Comparison of ENCODE assay signal across 18 mouse cellular contexts in genomic region chr4:117590781-117591180, GRCm38 (mm10). TPM values are rescaled to one million over a fixed set of nuclear protein-coding genes. Genes with fewer than 3 reads are reported as not detected.
DNase-seq lines count a peak whose midpoint lies in the region; ATAC-seq and TF ChIP-seq lines count a peak whose summit lies in the region.
"Had no signal": no experiment of that assay in that cellular context is flagged by ENCODE, and none has a peak within 500 bp of the region (broad histone marks: within the 10 kb centered on the region; RNA-seq: fewer than 3 reads in every experiment).

No protein-coding gene starts in this region.

- no peak for TF ChIP-seq CTCF in CH12.LX (conservative IDR thresholded peaks at IDR 0.05 in 1 of 2, IDR thresholded peaks at IDR 0.05 in 1 of 2; ENCODE audit: low read depth in 2 of 2, low read length in 2 of 2)

- peaks cover 55% of the 10 kb centered on the region for H3K36me3 ChIP-seq in heart, embryonic 12.5 days
- peaks cover 40 to 93% of the 10 kb centered on the region in 2 experiments for H3K36me3 ChIP-seq in CH12.LX (replicated peaks in 1 of 2; ENCODE audit: control insufficient read depth in 1 of 2, insufficient read depth in 1 of 2, low read length in 1 of 2)

- no peak overlapping the region for H3K4me2 ChIP-seq in heart, embryonic 12.5 days
- H3K4me2 ChIP-seq in CH12.LX (ENCODE audit: insufficient read depth, low read depth, poor library complexity, severe bottlenecking), result no peak overlapping the region
- H3K4me2 ChIP-seq: embryonic facial prominence, embryonic 12.5 days had no signal

- intact Hi-C loops in heart, postnatal 10 days (cut with DNase I), result no loop called here

- no peak overlapping the region for H3K9ac ChIP-seq in heart, embryonic 12.5 days
- H3K9ac ChIP-seq in CH12.LX (ENCODE audit: insufficient read depth, low read depth), result no peak overlapping the region
- H3K9ac ChIP-seq: embryonic facial prominence, embryonic 12.5 days; liver, embryonic 14.5 days had no signal

- DNase-seq in heart, adult 11 months, result peak; percentile 95
- peak; percentile 48 for DNase-seq in CH12.LX (ENCODE audit: extremely low read depth)
- DNase-seq in brain, adult 2 months (ENCODE audit: low read depth, low spot score), result peak; percentile 35
- DNase-seq in heart, postnatal 10 days, result peak; percentile 72 to 79
- no peak for DNase-seq in cerebellum, adult 9-11 months
- no peak for DNase-seq in layer of hippocampus, postnatal 14 days (ENCODE audit: low spot score in 2 of 2)
- no peak for DNase-seq in c-Kit-positive CD71-positive TER-119-positive erythroid progenitor cells, embryonic 14.5 days (ENCODE audit: low spot score)
- DNase-seq: cerebellum, adult 18-20 months; kidney, adult 9 months; layer of hippocampus, postnatal 36 days; lung, postnatal 10 days; thymus, postnatal 36 days had no signal

- 73% methylated on average over 2 of the region's 2 CpGs for WGBS in heart, embryonic 12.5 days

- no peak for TF ChIP-seq POLR2A in CH12.LX (IDR thresholded peaks at IDR 0.05; ENCODE audit: low read depth, low read length)

- dilution Hi-C loops in CH12.LX (cut with MboI; ENCODE audit: extremely low pct_ligation_motif_present, extremely low pct_unique_long_range_greater_than_20kb, low sequenced_read_pairs), result no loop called here

- in situ Hi-C loops in CH12.LX (cut with MboI; ENCODE audit: low pct_ligation_motif_present, low pct_unique_long_range_greater_than_20kb, low sequenced_read_pairs), result no loop called here

- no peaks in the 10 kb centered on the region for H3K27me3 ChIP-seq in heart, embryonic 12.5 days (replicated peaks)
- H3K27me3 ChIP-seq in CH12.LX (replicated peaks), result no peaks in the 10 kb centered on the region
- H3K27me3 ChIP-seq: embryonic facial prominence, embryonic 12.5 days had no signal

- no peak for TF ChIP-seq RAD21 in CH12.LX (IDR thresholded peaks at IDR 0.05; ENCODE audit: low read depth, low read length)

- no peak for TF ChIP-seq EP300 in CH12.LX (IDR thresholded peaks at IDR 0.05; ENCODE audit: low read length)

- H3K4me1 ChIP-seq in heart, embryonic 12.5 days (replicated peaks), result peaks cover 44% of the 10 kb centered on the region
- H3K4me1 ChIP-seq in CH12.LX (ENCODE audit: control insufficient read depth in 1 of 2, insufficient read depth in 2 of 2), result peaks cover 5 to 27% of the 10 kb centered on the region in 2 experiments; a peak in 3 of 4 replicates

- H3K9me3 ChIP-seq in heart, embryonic 12.5 days (replicated peaks), result no peaks in the 10 kb centered on the region
- H3K9me3 ChIP-seq in CH12.LX (replicated peaks; ENCODE audit: low read length), result no peaks in the 10 kb centered on the region
- H3K9me3 ChIP-seq: embryonic facial prominence, embryonic 12.5 days; G1E; limb, embryonic 10.5 days; midbrain, embryonic 10.5 days had no signal

- no peak for ATAC-seq in heart, embryonic 12.5 days (ENCODE audit: insufficient number of reproducible peaks, low FRiP score)

- no peak overlapping the region for H3K27ac ChIP-seq in heart, embryonic 12.5 days (ENCODE audit: poor library complexity, severe bottlenecking)
- H3K27ac ChIP-seq in CH12.LX (ENCODE audit: insufficient read depth, low read depth), result no peak overlapping the region
- H3K27ac ChIP-seq: embryonic facial prominence, embryonic 12.5 days; limb, embryonic 10.5 days; liver, embryonic 14.5 days; midbrain, embryonic 10.5 days had no signal

- H3K4me3 ChIP-seq in heart, embryonic 12.5 days, result no peak overlapping the region
- H3K4me3 ChIP-seq in CH12.LX (replicated peaks in 1 of 3; ENCODE audit: low read depth in 2 of 3, low read length in 2 of 3, poor library complexity in 1 of 3), result no peak overlapping the region
- H3K4me3 ChIP-seq: embryonic facial prominence, embryonic 12.5 days; limb, embryonic 10.5 days; midbrain, embryonic 10.5 days had no signal

- H3K79me2 ChIP-seq in CH12.LX (replicated peaks; ENCODE audit: control insufficient read depth, extremely low read depth, insufficient read depth, poor library complexity, severe bottlenecking), result no peaks in the 10 kb centered on the region

TF ChIP-seq in CH12.LX, 34 proteins besides CTCF, POLR2A, EP300 and RAD21:
- TF ChIP-seq MYC (IDR thresholded peaks at IDR 0.05; ENCODE audit: low read depth, low read length) (peak; percentile 50; the same call in 1 of the 2 replicates), IRF4 (IDR thresholded peaks at IDR 0.05; ENCODE audit: low read depth, low read length) (0 out of 2 replicates have a peak, but pooled peaks have one; percentile 39), MAX (IDR thresholded peaks at IDR 0.05; ENCODE audit: low read length) (peak; percentile 53; the same call in 1 of the 2 replicates), TBP (conservative IDR thresholded peaks at IDR 0.05; ENCODE audit: low read depth, low read length) (no peak)
TF ChIP-seq in CH12.LX: peak in this region for 3.

RNA-seq across cellular contexts. Expression of gene Eri3, which starts 40.6 kb away (rescaled TPM):
- 116 and 119 TPM in 2 replicates for polyA plus RNA-seq in heart, embryonic 12.5 days (2016; fragmentation: Nextera tagmentation; extraction: Ambion mirVana)
- 31.6 and 38.0 TPM in 2 replicates for total RNA-seq in CH12.LX (2012; rRNA removed)
- total RNA-seq in CH12.LX (2014; rRNA removed), result 28.4 and 31.2 TPM in 2 replicates
- 31.1 and 31.9 TPM in 2 replicates for polyA plus RNA-seq in CH12.LX (2012; ENCODE audit: insufficient read length, low read depth)
- total RNA-seq in heart, postnatal 10 days (2021), result 10 to 100 TPM; 75.4 to 92.8 TPM
- total RNA-seq in layer of hippocampus, postnatal 14 days (2021), result 100 to 1,000 TPM; 217 to 218 TPM

Comparison
In these comparisons a context has a peak if more than half of its experiments do, and no peak if none do; other contexts are left out.
1. DNase-seq: peak in heart, adult 11 months (single experiment), CH12.LX (single experiment), brain, adult 2 months (single experiment) and heart, postnatal 10 days (2 of 2); none in cerebellum, adult 9-11 months (single experiment), layer of hippocampus, postnatal 14 days (0 of 2) and c-Kit-positive CD71-positive TER-119-positive erythroid progenitor cells, embryonic 14.5 days (single experiment).